Mouse (Mus musculus) testis, adult 2 months (tissue): ENCODE measurements at regions not wholly inside any gene's neighbourhood (a gene's known extent, or its start where the extent isn't known, plus 50 kb on each side); places are given as distances from the start of the nearest gene placed in this dataset.

Source experiments
- CTCF ChIP-seq: fragments of 200-500 bp; IDR thresholded peaks from 2 replicates; pipeline ENCODE4 v1.5.1; 2012; ENCODE audit warnings: low read depth, mild to moderate bottlenecking, inconsistent platforms, low read length, moderate library complexity; ENCODE audit not compliant: control insufficient read depth, insufficient read depth, insufficient replicate concordance
- POLR2A ChIP-seq: fragments of 200-500 bp; IDR thresholded peaks from 2 replicates; pipeline ENCODE4 v1.6.1; 2012; ENCODE audit warnings: low read depth, mild to moderate bottlenecking, inconsistent platforms, low read length, moderate library complexity; ENCODE audit not compliant: control insufficient read depth

- TF ChIP-seq POLR2A (no peak), CTCF (no peak)
Measured at GRCm38 (mm10) chr6:67183481-67184215, 54.3 kb upstream of the Serbp1 start.
